Mouse (Mus musculus): ENCODE results near the gene Fndc9. TPM values are rescaled to one million over a fixed set of nuclear protein-coding genes. Genes with fewer than 3 reads are reported as not detected.
A peak's percentile ranks its signal among the peaks of the same experiment; 100 is the strongest.

Gene Fndc9
- polyA plus RNA-seq, 1 experiment from 2014 or later = 0.65 TPM

- no peak overlapping the region for H3K4me2 ChIP-seq (ENCODE audit: low read depth, low read length, severe bottlenecking)
- DNase-seq (ENCODE audit: low spot score) (no peak), ATAC-seq (replicated peaks; ENCODE audit: low FRiP score) (no peak)
- no peaks in the 10 kb centered on the region for H3K4me1 ChIP-seq (replicated peaks; ENCODE audit: control insufficient read depth, insufficient read depth, low read length)
- 90% methylated on average over 9 of the region's 9 CpGs for WGBS
- H3K9me3 ChIP-seq (ENCODE audit: control insufficient read depth, low read length) = no peaks in the 10 kb centered on the region
- no peaks in the 10 kb centered on the region; the same call in 1 of the 2 replicates for H3K36me3 ChIP-seq (ENCODE audit: control insufficient read depth, insufficient read depth, low read length)
- H3K4me3 ChIP-seq (ENCODE audit: low read depth, low read length) = no peak overlapping the region
- 0 out of 2 replicates have a peak overlapping the region, but pooled peaks have one; percentile 31 for H3K27ac ChIP-seq (ENCODE audit: low read depth, low read length)
- no peak overlapping the region for H3K9ac ChIP-seq (ENCODE audit: low read length)
- no peaks in the 10 kb centered on the region for H3K27me3 ChIP-seq (ENCODE audit: control insufficient read depth, insufficient read depth, low read length)
Measured at GRCm38 (mm10) chr11:46219380-46219779, 16.0 kb upstream of the Fndc9 start.

- ATAC-seq (replicated peaks; ENCODE audit: low FRiP score) = no peak
- Histone ChIP-seq H3K9ac (ENCODE audit: low read length) (no peak overlapping the region), H3K9me3 (ENCODE audit: control insufficient read depth, low read length) (no peaks in the 10 kb centered on the region), H3K27ac (ENCODE audit: low read depth, low read length) (no peak overlapping the region), H3K4me1 (replicated peaks; ENCODE audit: control insufficient read depth, insufficient read depth, low read length) (no peaks in the 10 kb centered on the region), H3K27me3 (ENCODE audit: control insufficient read depth, insufficient read depth, low read length) (no peaks in the 10 kb centered on the region), H3K4me2 (ENCODE audit: low read depth, low read length, severe bottlenecking) (no peak overlapping the region), H3K4me3 (ENCODE audit: low read depth, low read length) (no peak overlapping the region), H3K36me3 (ENCODE audit: control insufficient read depth, insufficient read depth, low read length) (no peaks in the 10 kb centered on the region; the same call in 1 of the 2 replicates)
- WGBS = 80% methylated on average over 2 of the region's 2 CpGs
- DNase-seq (ENCODE audit: low spot score) = no peak
Measured at GRCm38 (mm10) chr11:46220211-46220610, 15.1 kb upstream of the Fndc9 start.

GRCm38 (mm10) chr11:46223575-46223974 is 11.8 kb upstream of the Fndc9 start:
- H3K4me1 ChIP-seq (replicated peaks; ENCODE audit: control insufficient read depth, insufficient read depth, low read length) = no peaks in the 10 kb centered on the region
- H3K36me3 ChIP-seq (ENCODE audit: control insufficient read depth, insufficient read depth, low read length) = no peaks in the 10 kb centered on the region; the same call in 1 of the 2 replicates
- H3K27ac ChIP-seq (ENCODE audit: low read depth, low read length) = no peak overlapping the region
- WGBS = 77% methylated on average over 2 of the region's 2 CpGs
- H3K9ac ChIP-seq (ENCODE audit: low read length) = no peak overlapping the region
- no peak overlapping the region for H3K4me3 ChIP-seq (ENCODE audit: low read depth, low read length)
- ATAC-seq (replicated peaks; ENCODE audit: low FRiP score) (no peak), DNase-seq (ENCODE audit: low spot score) (no peak)
- no peaks in the 10 kb centered on the region for H3K9me3 ChIP-seq (ENCODE audit: control insufficient read depth, low read length)
- H3K27me3 ChIP-seq (ENCODE audit: control insufficient read depth, insufficient read depth, low read length) = no peaks in the 10 kb centered on the region
- no peak overlapping the region for H3K4me2 ChIP-seq (ENCODE audit: low read depth, low read length, severe bottlenecking)

- H3K36me3 ChIP-seq (ENCODE audit: control insufficient read depth, insufficient read depth, low read length) = no peaks in the 10 kb centered on the region; the same call in 1 of the 2 replicates
Measured at GRCm38 (mm10) chr11:46225345-46225744, 10.0 kb upstream of the Fndc9 start.

GRCm38 (mm10) chr11:46230184-46230583 is 5.1 kb upstream of the Fndc9 start:
- WGBS = 69% methylated on average over 6 of the region's 6 CpGs
- Histone ChIP-seq H3K4me1 (replicated peaks; ENCODE audit: control insufficient read depth, insufficient read depth, low read length) (no peaks in the 10 kb centered on the region), H3K27me3 (ENCODE audit: control insufficient read depth, insufficient read depth, low read length) (no peaks in the 10 kb centered on the region), H3K4me2 (ENCODE audit: low read depth, low read length, severe bottlenecking) (no peak overlapping the region), H3K36me3 (ENCODE audit: control insufficient read depth, insufficient read depth, low read length) (no peaks in the 10 kb centered on the region), H3K9me3 (ENCODE audit: control insufficient read depth, low read length) (no peaks in the 10 kb centered on the region), H3K4me3 (ENCODE audit: low read depth, low read length) (no peak overlapping the region), H3K9ac (ENCODE audit: low read length) (no peak overlapping the region), H3K27ac (ENCODE audit: low read depth, low read length) (no peak overlapping the region)
- ATAC-seq (replicated peaks; ENCODE audit: low FRiP score) = no peak
- DNase-seq (ENCODE audit: low spot score) = no peak

More at GRCm38 (mm10) chr11:46225345-46225744, 10.0 kb upstream of the Fndc9 start:
- no peak overlapping the region for H3K4me2 ChIP-seq (ENCODE audit: low read depth, low read length, severe bottlenecking)
- H3K27ac ChIP-seq (ENCODE audit: low read depth, low read length) = no peak overlapping the region
- H3K9me3 ChIP-seq (ENCODE audit: control insufficient read depth, low read length) = no peaks in the 10 kb centered on the region
- H3K9ac ChIP-seq (ENCODE audit: low read length) = no peak overlapping the region
- ATAC-seq (replicated peaks; ENCODE audit: low FRiP score) (no peak), DNase-seq (ENCODE audit: low spot score) (no peak)
- WGBS = 84% methylated on average over 5 of the region's 5 CpGs
- no peaks in the 10 kb centered on the region for H3K4me1 ChIP-seq (replicated peaks; ENCODE audit: control insufficient read depth, insufficient read depth, low read length)
- H3K27me3 ChIP-seq (ENCODE audit: control insufficient read depth, insufficient read depth, low read length) = no peaks in the 10 kb centered on the region
- no peak overlapping the region for H3K4me3 ChIP-seq (ENCODE audit: low read depth, low read length)

- Histone ChIP-seq H3K36me3 (ENCODE audit: control insufficient read depth, insufficient read depth, low read length) (no peaks in the 10 kb centered on the region; the same call in 1 of the 2 replicates), H3K9me3 (ENCODE audit: control insufficient read depth, low read length) (no peaks in the 10 kb centered on the region), H3K9ac (ENCODE audit: low read length) (no peak overlapping the region), H3K4me3 (ENCODE audit: low read depth, low read length) (no peak overlapping the region), H3K4me1 (replicated peaks; ENCODE audit: control insufficient read depth, insufficient read depth, low read length) (no peaks in the 10 kb centered on the region), H3K4me2 (ENCODE audit: low read depth, low read length, severe bottlenecking) (no peak overlapping the region), H3K27ac (ENCODE audit: low read depth, low read length) (no peak overlapping the region), H3K27me3 (ENCODE audit: control insufficient read depth, insufficient read depth, low read length) (no peaks in the 10 kb centered on the region)
- WGBS = 89% methylated on average over 4 of the region's 4 CpGs
- ATAC-seq (replicated peaks; ENCODE audit: low FRiP score) (no peak), DNase-seq (ENCODE audit: low spot score) (no peak)
Measured at GRCm38 (mm10) chr11:46232803-46233202, 2.5 kb upstream of the Fndc9 start.

- H3K9ac ChIP-seq (ENCODE audit: low read length) = no peak overlapping the region
- no peak overlapping the region for H3K4me2 ChIP-seq (ENCODE audit: low read depth, low read length, severe bottlenecking)
- no peak for DNase-seq (ENCODE audit: low spot score)
- 85% methylated on average over 4 of the region's 4 CpGs for WGBS
- H3K4me1 ChIP-seq (replicated peaks; ENCODE audit: control insufficient read depth, insufficient read depth, low read length) = no peaks in the 10 kb centered on the region
- H3K36me3 ChIP-seq (ENCODE audit: control insufficient read depth, insufficient read depth, low read length) = no peaks in the 10 kb centered on the region; the same call in 1 of the 2 replicates
- no peak overlapping the region for H3K27ac ChIP-seq (ENCODE audit: low read depth, low read length)
- no peaks in the 10 kb centered on the region for H3K9me3 ChIP-seq (ENCODE audit: control insufficient read depth, low read length)
- H3K4me3 ChIP-seq (ENCODE audit: low read depth, low read length) = no peak overlapping the region
- ATAC-seq (replicated peaks; ENCODE audit: low FRiP score) = no peak
- H3K27me3 ChIP-seq (ENCODE audit: control insufficient read depth, insufficient read depth, low read length) = no peaks in the 10 kb centered on the region
Measured at GRCm38 (mm10) chr11:46233966-46234365, 1.4 kb upstream of the Fndc9 start.

- H3K9ac ChIP-seq (ENCODE audit: low read length) = no peak overlapping the region
- H3K9me3 ChIP-seq (ENCODE audit: control insufficient read depth, low read length) = no peaks in the 10 kb centered on the region
- DNase-seq (ENCODE audit: low spot score) (peak; percentile 84), ATAC-seq (replicated peaks; ENCODE audit: low FRiP score) (no peak)
- WGBS = 43% methylated on average over 4 of the region's 4 CpGs
- no peaks in the 10 kb centered on the region; the same call in 1 of the 2 replicates for H3K36me3 ChIP-seq (ENCODE audit: control insufficient read depth, insufficient read depth, low read length)
- no peak overlapping the region for H3K27ac ChIP-seq (ENCODE audit: low read depth, low read length)
- H3K4me3 ChIP-seq (ENCODE audit: low read depth, low read length) = no peak overlapping the region
- H3K4me2 ChIP-seq (ENCODE audit: low read depth, low read length, severe bottlenecking) = no peak overlapping the region
- H3K4me1 ChIP-seq (replicated peaks; ENCODE audit: control insufficient read depth, insufficient read depth, low read length) = no peaks in the 10 kb centered on the region
- H3K27me3 ChIP-seq (ENCODE audit: control insufficient read depth, insufficient read depth, low read length) = no peaks in the 10 kb centered on the region
Measured at GRCm38 (mm10) chr11:46236976-46237375, 1.6 kb downstream of the Fndc9 start.

- Histone ChIP-seq H3K4me2 (ENCODE audit: low read depth, low read length, severe bottlenecking) (no peak overlapping the region), H3K9ac (ENCODE audit: low read length) (no peak overlapping the region), H3K36me3 (ENCODE audit: control insufficient read depth, insufficient read depth, low read length) (no peaks in the 10 kb centered on the region; the same call in 1 of the 2 replicates), H3K9me3 (ENCODE audit: control insufficient read depth, low read length) (no peaks in the 10 kb centered on the region), H3K27ac (ENCODE audit: low read depth, low read length) (no peak overlapping the region), H3K4me1 (replicated peaks; ENCODE audit: control insufficient read depth, insufficient read depth, low read length) (no peaks in the 10 kb centered on the region), H3K27me3 (ENCODE audit: control insufficient read depth, insufficient read depth, low read length) (no peaks in the 10 kb centered on the region), H3K4me3 (ENCODE audit: low read depth, low read length) (no peak overlapping the region)
- DNase-seq (ENCODE audit: low spot score) (no peak), ATAC-seq (replicated peaks; ENCODE audit: low FRiP score) (no peak)
- 91% methylated on average over 7 of the region's 7 CpGs for WGBS
Measured at GRCm38 (mm10) chr11:46241150-46241673, 5.9 kb downstream of the Fndc9 start.

Measured in forebrain, embryonic 11.5 days (tissue).